Mouse (Mus musculus) ZHBTc4 (cell line): ENCODE results near the gene Med1.
"Not testable (repeated sequence)": the region's sequence is repeated elsewhere in the genome, so short reads cannot be mapped to it uniquely, and the experiment has no call there.

Experiments
- DNase-seq: peaks from one replicate; pipeline ENCODE4 v3.0.0-alpha.2; 2011; ENCODE audit warnings: low read depth, low spot score

Med1 gene

GRCm38 (mm10) chr11:98192901-98193805 is at the start of gene Med1:
Gene Med1, minus strand, starts transcription at chr11:98193293.
- DNase-seq = peak; percentile 99

GRCm38 (mm10) chr11:98238995-98239394 is 45.9 kb upstream of the Med1 start:
- no peak for DNase-seq

DNA sequence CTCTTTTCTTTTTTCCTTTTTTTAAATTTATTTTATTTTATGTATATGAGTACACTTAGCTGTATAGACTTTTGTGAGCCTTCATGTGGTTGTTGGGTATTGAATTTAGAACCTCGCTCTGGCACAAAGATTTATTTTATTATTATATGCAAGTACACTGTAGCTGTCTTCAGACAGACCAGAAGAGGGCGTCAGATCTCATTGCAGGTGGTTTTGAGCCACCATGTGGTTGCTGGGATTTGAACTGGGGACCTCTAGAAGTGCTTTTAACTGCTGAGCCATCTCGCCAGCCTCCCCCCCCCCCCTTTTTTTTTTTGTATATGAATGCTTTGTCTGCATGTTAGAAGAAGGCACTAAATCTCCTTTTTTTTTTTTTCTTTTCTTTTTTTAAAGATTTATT is 45.3 kb upstream of the Med1 start:
- peak; percentile 52 for DNase-seq

DNA sequence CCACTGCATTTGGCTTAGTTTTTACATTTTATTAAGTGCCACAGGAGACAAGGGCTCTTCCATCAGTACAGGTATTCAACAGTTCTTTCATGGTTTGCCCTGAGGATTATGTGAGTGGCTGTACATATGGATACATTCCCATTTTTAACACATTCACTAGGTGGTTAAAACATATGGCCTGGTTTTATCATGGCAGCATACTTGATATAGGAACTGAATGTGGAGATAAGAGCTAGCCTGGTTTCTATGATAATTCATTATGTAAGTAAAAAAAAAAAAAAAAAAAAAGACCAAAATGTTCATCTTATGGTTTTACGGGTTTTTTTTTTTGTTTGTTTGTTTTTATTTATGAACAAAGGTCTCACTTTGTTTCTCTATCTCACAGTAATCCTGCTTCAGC is 33.3 kb upstream of the Med1 start:
- no peak for DNase-seq

GRCm38 (mm10) chr11:98213311-98213710 is 20.2 kb upstream of the Med1 start:
- no peak for DNase-seq

DNA sequence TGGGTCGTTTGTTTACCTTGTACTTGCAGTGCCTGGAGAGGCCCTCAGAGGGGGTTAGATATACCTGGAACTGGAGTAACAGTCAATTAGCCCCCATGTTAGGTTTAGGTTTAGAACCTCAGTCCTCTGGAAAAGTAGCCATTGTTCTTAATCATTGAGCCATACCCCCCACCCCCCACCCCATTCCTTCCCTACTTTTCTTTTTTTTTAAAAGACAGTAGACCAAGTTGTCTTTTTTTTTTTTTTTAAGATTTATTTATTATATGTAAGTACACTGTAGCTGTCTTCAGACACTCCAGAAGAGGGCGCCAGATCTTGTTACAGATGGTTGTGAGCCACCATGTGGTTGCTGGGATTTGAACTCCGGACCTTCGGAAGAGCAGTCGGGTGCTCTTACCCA is 16.6 kb upstream of the Med1 start:
- not testable (repeated sequence) for DNase-seq

DNA sequence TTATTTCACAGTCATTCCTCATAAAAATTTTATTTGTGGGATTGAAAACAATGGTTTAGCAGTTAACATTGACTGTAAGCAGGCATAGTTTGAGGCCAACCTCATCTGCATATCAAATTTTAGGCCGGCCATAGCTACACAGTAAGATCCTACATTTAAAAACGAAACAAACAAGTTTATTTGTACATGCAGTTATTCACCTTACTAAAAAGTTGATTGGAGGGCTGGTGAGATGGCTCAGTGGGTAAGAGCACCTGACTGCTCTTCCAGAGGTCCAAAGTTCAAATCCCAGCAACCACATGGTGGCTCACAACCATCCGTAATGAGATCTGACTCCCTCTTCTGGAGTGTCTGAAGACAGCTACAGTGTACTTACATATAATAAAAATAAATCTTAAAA is 13.2 kb upstream of the Med1 start:
- not testable (repeated sequence) for DNase-seq

GRCm38 (mm10) chr11:98205463-98205862 is 12.4 kb upstream of the Med1 start:
- no peak for DNase-seq

- DNase-seq = peak; percentile 46
Measured at GRCm38 (mm10) chr11:98203931-98204421, 10.9 kb upstream of the Med1 start.

DNA sequence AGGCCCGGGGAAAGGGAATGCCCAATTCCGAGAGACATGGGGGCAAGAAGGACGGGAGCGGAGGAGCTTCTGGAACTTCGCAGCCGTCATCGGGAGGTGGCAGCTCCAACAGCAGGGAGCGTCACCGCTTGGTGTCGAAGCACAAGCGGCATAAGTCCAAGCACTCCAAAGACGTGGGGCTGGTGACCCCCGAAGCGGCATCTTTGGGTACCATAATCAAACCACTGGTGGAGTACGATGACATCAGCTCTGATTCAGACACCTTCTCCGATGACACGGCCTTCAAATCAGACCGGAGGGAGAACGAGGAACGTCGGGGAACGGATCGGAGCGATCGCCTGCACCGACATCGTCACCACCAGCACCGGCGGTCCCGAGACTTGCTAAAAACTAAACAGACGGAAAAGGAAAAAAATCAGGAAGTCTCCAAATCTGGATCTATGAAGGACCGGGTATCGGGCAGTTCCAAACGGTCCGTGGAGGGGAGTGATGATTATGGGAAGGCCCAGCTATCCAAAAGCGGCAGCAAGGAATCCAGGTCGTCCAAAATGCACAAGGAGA is 10.3 kb upstream of the Med1 start:
- no peak for DNase-seq

DNA sequence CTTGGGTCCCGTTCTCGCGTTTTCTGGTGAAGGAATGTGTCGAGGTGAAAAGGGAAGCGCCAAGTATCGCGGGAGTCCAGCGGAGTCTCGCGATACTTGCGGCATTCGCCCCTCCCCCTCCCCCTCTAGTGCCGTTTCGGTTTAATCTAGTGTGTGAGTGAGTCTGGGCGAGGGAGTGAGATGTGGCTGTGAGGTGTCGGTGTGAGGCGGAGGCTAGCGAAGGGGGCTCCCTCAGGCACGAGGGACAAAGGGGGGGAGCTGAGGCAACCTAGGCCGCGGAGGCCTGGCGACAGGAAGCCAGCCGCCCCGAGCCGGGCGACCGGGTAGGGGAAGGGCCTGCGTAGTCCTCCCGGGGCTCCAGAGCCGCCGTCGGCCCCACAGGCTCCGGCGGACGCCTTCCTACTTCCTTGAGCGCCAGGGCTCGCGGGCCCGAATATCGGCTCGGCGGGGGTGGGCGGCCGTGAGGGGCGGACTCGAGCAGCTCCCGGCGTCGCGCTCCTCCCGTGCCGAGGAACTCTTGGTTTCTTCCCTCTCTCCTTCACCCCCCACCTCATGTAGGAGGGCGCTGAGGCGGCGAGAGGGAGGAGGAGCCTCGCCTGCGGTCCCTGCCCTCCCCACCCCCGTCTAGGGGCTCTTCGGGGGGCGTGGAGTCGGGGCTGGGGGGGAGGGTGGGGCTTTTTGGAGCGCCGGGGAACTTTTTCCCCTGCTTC is 9.7 kb upstream of the Med1 start, which contains the start of gene Cdk12:
TSS of gene Cdk12 (plus strand) at position 419 of the 710 bp plus-strand sequence.
- DNase-seq = peak; percentile 99

DNA sequence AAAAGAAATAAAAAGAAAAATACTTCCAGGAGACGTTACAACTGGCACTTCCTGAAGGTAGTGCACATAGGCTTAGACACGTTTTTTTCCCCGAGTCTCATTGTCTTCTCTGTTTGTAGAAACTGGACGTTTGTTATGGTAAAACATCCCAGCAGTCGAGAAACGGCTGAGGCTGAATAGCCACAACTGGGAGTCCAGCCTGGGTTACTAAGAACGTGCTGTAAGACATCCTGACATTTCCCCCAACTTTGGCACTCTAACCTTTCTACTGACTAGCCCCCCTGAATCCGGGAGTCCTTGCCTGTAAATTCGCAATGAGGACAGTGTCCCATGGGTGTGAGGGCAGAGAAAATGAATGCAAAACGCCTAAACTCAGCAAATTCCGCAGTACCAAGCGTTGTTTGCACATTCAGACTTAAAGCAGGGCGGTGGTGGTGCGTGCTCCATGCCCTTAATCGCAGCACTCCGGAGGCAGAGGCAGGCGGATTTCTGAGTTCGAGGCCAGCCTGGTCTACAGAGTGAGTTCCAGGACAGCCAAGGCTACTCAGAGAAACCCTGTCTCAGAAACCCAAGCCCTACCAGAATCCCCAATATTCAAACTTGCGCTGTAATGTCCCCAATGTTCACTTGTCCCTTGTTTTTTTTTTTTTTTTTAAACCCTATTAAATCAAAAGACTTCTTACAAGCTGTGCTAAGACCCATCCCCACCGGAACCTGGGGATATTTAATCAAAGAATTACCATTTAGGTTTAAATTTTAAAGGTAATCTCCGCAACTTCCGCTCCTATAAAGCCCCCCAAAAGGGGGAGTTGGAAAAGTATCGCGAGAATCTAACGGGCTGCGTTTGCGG is 8.9 kb upstream of the Med1 start:
- DNase-seq = peak; percentile 86

DNA sequence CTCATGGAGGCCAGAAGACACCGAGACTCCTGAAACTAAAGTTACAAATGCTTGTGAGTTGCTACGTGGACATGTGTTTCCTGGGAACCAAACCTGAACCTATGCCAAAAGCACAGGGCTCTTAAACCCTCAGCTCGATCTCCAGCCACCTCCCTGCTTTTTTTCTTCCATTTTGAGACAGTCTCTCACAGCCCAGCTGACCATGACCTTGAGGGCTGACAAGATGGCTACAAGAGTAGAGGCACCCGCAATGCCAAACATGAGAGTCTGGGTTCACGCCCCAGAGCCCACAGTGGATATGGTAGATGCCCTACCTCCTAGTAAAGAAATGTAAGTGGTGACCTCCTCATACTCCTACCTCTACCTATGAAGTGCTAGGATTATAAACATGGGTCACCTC is 2.3 kb downstream of the Med1 start:
- DNase-seq = no peak

DNA sequence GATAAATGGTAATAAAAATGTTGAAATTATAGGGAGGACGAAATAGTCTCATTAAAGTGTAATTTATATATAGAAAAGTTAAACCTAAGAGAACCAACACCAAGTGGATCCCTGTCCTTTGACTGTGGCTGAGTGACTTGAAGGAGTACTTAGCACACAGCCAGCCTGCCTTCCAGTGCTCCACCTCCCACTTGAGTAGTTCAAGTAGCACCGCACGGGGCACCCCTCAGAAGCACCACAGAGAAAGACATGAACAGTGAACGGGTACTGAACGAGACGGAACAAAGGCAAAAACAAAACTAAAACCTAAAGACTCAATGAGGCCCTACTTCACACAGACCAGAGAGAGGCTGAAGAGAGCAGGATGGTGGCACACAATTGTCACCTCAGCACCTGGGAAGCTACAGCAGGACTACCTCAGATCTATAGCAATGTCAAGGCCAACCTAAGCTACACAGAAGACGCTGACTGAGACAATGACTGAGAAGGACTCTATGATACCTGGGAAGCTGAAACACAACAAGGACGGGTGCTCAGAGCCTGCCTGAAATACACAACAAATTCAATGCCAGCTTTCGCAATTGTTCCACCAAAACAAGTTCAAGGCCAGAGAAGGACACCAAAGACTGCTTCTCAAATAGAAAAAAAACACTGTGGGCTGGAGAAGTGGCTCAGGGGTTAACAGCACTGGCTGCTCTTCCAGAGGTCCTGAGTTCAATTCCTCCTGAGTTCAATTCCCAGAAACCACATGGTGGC is 5.3 kb downstream of the Med1 start:
- no peak for DNase-seq

- DNase-seq = peak; percentile 54
Measured at GRCm38 (mm10) chr11:98182149-98182548, 10.9 kb downstream of the Med1 start.

DNA sequence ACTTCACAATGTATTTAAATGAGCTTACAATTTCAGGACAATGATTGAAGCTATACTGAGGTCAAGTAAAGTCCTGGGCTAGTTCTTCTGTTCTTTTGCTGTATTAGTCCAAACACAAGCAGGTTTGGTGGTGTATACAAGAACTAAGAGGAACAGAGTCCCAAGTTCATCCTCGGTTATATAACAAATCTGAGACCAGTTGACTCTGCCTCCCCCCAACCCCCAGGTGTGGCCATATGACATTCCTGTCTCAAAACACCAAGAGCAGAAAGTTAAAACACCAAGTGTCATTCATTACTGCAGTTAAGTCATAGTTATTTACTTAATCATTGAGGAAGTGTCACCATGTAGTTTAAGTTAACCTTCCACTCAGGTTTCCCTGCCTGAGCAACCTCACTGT is 24.7 kb downstream of the Med1 start:
- no peak for DNase-seq

DNA sequence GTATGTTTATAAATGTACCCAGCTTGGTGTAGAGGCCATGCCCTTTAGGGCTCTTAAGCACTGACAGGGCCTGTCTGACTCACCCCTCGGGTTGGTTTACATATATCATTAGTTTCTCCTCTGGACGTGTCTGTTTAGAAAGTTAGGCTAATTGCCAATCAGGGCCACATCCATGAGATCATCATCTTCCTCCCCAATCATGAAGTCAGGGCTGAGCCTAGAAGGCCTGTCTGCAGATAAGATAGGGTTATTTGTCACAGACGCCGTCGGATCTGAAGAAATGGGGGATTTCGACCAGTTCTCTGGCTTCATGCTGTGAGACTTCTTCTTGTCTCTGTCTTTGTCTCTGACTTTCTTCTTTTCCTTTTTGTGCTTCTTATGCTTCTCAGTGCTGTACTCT is 38.0 kb downstream of the Med1 start:
- no peak for DNase-seq

- no peak for DNase-seq
Measured at GRCm38 (mm10) chr11:98150625-98151156, 42.4 kb downstream of the Med1 start.

DNA sequence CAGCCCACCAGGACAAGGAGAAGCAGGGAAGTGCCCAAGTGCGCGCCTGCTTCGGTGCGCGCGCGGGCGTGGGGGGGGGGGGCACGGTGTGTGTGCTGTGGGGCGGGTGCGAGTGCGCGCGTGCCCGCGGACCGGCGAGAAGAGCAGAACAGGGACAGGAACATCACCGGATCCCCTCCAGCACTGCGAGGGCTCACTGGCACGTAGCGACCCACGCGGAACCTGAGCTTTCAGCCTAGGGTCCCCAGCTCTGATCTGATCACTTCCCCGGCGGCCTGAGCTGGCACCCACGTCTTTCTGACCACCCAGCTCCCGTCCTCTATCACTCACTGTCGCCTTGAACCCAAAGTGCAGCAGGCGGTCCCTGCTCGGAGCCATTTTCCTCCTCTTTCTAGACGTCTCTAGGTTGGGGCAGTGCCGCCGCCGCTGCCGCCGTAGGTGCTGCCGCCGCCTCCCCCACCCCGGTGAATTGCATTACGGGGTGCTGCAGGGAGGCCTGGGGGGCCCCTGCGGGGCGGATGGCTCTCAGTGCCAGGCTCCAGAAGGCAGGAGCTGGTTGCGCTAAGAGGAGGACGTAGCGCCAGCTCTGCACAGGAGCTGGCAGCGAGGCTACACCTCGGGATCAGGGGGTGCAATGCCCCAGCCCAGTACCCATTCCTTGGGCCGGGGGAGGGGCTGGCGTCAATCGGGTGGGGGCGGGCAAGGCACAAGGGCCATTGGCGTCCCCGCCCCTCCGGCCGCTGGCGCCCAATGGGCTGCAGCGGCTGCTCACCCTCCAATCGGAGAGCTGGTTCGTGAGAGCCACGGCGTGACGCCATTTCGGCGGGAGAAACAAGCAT is 43.1 kb downstream of the Med1 start, which contains the start of gene Fbxl20:
TSS of gene Fbxl20 (minus strand) at position 618 of the 839 bp plus-strand sequence.
- peak; percentile 98 for DNase-seq
